Mouse (Mus musculus): ENCODE results near the gene Olfr1161.
"Not testable (repeated sequence)": the region's sequence is repeated elsewhere in the genome, so short reads cannot be mapped to it uniquely, and the experiment has no call there.

Gene Olfr1161

GRCm38 (mm10) chr2:88022474-88022873, at the start of gene Olfr1161:
TSS of gene Olfr1161 (plus strand) at chr2:88022774.
- H3K9me3 ChIP-seq (ENCODE audit: low read length); H3K4me3 ChIP-seq (replicated peaks; ENCODE audit: low read length); H3K27me3 ChIP-seq (ENCODE audit: insufficient read depth, low read length); H3K36me3 ChIP-seq (ENCODE audit: insufficient read depth, low read length); H3K4me1 ChIP-seq (replicated peaks; ENCODE audit: low read depth, low read length): not testable (repeated sequence)

GRCm38 (mm10) chr2:87974563-87974962, 48.0 kb upstream of the Olfr1161 start, which contains the start of gene Olfr74:
TSS of gene Olfr74 (minus strand) at chr2:87974663.
- peaks cover 6% of the 10 kb centered on the region; the same call in 1 of the 2 replicates for H3K9me3 ChIP-seq (ENCODE audit: low read length)
- TF ChIP-seq CTCF (conservative IDR thresholded peaks at IDR 0.05; ENCODE audit: low read length) = no peak
- TF ChIP-seq NANOG (IDR thresholded peaks at IDR 0.05; ENCODE audit: borderline replicate concordance, low read length) = no peak
- TF ChIP-seq POU5F1 (IDR thresholded peaks at IDR 0.05; ENCODE audit: borderline replicate concordance, low read length) = no peak
- no peak within 1 kb of the TSS for H3K4me3 ChIP-seq (replicated peaks; ENCODE audit: low read length)
- H3K36me3 ChIP-seq (ENCODE audit: insufficient read depth, low read length) = no peaks in the 10 kb centered on the region
- no peaks in the 10 kb centered on the region for H3K4me1 ChIP-seq (replicated peaks; ENCODE audit: low read depth, low read length)
- no peaks in the 10 kb centered on the region for H3K27me3 ChIP-seq (ENCODE audit: insufficient read depth, low read length)

DNA sequence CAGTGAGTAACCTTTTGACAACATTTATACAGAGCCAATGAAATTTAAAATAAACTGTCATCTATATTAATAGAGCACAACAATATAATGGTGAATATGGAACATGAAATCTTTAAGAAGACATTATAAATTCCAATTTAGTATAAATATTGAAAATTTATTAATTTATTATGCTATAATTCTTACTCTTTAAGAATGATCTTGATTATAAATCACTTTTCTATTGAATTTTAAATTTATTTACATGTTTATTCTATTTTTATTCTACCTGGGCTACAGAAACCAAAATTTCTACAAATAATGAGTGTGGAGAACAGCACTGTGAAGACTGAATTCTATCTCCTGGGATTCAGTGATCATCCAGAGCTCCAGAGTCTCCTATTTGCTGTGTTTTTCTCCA, 32.8 kb upstream of the Olfr1161 start, which contains the start of gene Olfr1158:
TSS of gene Olfr1158 (plus strand) at position 301 of the 400 bp plus-strand sequence.
- no peaks in the 10 kb centered on the region for H3K9me3 ChIP-seq (ENCODE audit: low read length)
- no peak for TF ChIP-seq POU5F1 (IDR thresholded peaks at IDR 0.05; ENCODE audit: borderline replicate concordance, low read length)
- TF ChIP-seq NANOG (IDR thresholded peaks at IDR 0.05; ENCODE audit: borderline replicate concordance, low read length) = no peak
- no peak for TF ChIP-seq CTCF (conservative IDR thresholded peaks at IDR 0.05; ENCODE audit: low read length)
- no peaks in the 10 kb centered on the region for H3K27me3 ChIP-seq (ENCODE audit: insufficient read depth, low read length)
- H3K4me1 ChIP-seq (replicated peaks; ENCODE audit: low read depth, low read length) = no peaks in the 10 kb centered on the region
- H3K4me3 ChIP-seq (replicated peaks; ENCODE audit: low read length) = no peak within 1 kb of the TSS
- no peaks in the 10 kb centered on the region for H3K36me3 ChIP-seq (ENCODE audit: insufficient read depth, low read length)

DNA sequence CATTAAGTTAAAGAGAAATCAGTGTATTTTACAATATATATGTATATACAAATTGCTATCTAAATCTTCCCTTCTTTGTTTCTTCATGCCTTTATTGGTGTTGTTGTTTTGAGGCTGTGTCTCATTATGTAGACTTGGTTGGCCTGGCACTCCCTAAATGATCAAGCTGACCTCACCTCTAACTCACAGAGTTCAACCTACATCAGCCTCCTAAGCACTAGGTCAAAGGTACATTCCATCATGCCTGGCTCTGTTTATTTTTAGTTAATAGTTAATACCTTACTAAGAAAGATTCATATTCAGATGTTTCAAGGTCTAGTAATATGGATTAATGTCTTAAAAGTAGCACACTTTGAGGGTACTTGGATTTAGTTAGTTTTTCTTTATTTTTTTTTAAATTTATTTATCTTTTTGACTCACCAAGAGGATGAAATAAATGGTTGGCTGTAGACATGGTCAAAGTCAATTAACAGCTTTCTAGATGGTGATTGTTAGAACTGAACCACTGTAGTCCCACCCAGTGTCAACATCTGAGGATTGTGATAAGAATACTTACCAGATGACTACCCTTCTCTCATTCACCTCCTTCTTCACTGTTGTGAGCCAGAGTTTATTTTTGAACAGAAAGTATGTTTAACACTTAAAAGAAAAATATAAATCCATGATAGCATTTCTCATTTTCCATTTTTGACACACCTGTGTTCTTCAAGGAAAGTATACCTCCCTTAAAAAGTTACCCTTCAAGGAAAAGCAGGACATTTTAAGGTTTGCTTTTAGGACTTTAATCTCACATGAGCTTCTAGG, 14.9 kb upstream of the Olfr1161 start, which contains the start of gene Olfr1160:
TSS of gene Olfr1160 (minus strand) at position 754 of the 804 bp plus-strand sequence.
- Histone ChIP-seq H3K4me1 (replicated peaks; ENCODE audit: low read depth, low read length) (no peaks in the 10 kb centered on the region), H3K4me3 (replicated peaks; ENCODE audit: low read length) (no peak within 1 kb of the TSS), H3K27me3 (ENCODE audit: insufficient read depth, low read length) (no peaks in the 10 kb centered on the region), H3K36me3 (ENCODE audit: insufficient read depth, low read length) (no peaks in the 10 kb centered on the region), H3K9me3 (ENCODE audit: low read length) (no peaks in the 10 kb centered on the region)
- TF ChIP-seq CTCF (conservative IDR thresholded peaks at IDR 0.05; ENCODE audit: low read length) (no peak), POU5F1 (IDR thresholded peaks at IDR 0.05; ENCODE audit: borderline replicate concordance, low read length) (no peak), NANOG (IDR thresholded peaks at IDR 0.05; ENCODE audit: borderline replicate concordance, low read length) (no peak)

GRCm38 (mm10) chr2:88037599-88037998, 15.0 kb downstream of the Olfr1161 start, which contains the start of gene Olfr73:
TSS of gene Olfr73 (minus strand) at chr2:88037699.
- no peaks in the 10 kb centered on the region for H3K27me3 ChIP-seq (ENCODE audit: insufficient read depth, low read length)
- no peaks in the 10 kb centered on the region for H3K36me3 ChIP-seq (ENCODE audit: insufficient read depth, low read length)
- H3K4me1 ChIP-seq (replicated peaks; ENCODE audit: low read depth, low read length) = no peaks in the 10 kb centered on the region
- H3K4me3 ChIP-seq (replicated peaks; ENCODE audit: low read length) = no peak within 1 kb of the TSS
- TF ChIP-seq NANOG (IDR thresholded peaks at IDR 0.05; ENCODE audit: borderline replicate concordance, low read length) = no peak
- H3K9me3 ChIP-seq (ENCODE audit: low read length) = no peaks in the 10 kb centered on the region

GRCm38 (mm10) chr2:88051029-88051428, 28.5 kb downstream of the Olfr1161 start, which contains the start of gene Olfr1162:
TSS of gene Olfr1162 (minus strand) at chr2:88051129.
- TF ChIP-seq NANOG (IDR thresholded peaks at IDR 0.05; ENCODE audit: borderline replicate concordance, low read length) = no peak
- no peak for TF ChIP-seq CTCF (conservative IDR thresholded peaks at IDR 0.05; ENCODE audit: low read length)
- no peak for TF ChIP-seq POU5F1 (IDR thresholded peaks at IDR 0.05; ENCODE audit: borderline replicate concordance, low read length)
- H3K36me3 ChIP-seq (ENCODE audit: insufficient read depth, low read length) = no peaks in the 10 kb centered on the region
- H3K9me3 ChIP-seq (ENCODE audit: low read length) = no peaks in the 10 kb centered on the region

GRCm38 (mm10) chr2:88063587-88063986, 41.0 kb downstream of the Olfr1161 start:
- no peak overlapping the region for H3K4me3 ChIP-seq (replicated peaks; ENCODE audit: low read length)
- no peaks in the 10 kb centered on the region for H3K36me3 ChIP-seq (ENCODE audit: insufficient read depth, low read length)
- H3K27me3 ChIP-seq (ENCODE audit: insufficient read depth, low read length) = no peaks in the 10 kb centered on the region
- H3K4me1 ChIP-seq (replicated peaks; ENCODE audit: low read depth, low read length) = no peaks in the 10 kb centered on the region
- peaks cover 32% of the 10 kb centered on the region for H3K9me3 ChIP-seq (ENCODE audit: low read length)
- no peak for TF ChIP-seq POU5F1 (IDR thresholded peaks at IDR 0.05; ENCODE audit: borderline replicate concordance, low read length)
- TF ChIP-seq CTCF (conservative IDR thresholded peaks at IDR 0.05; ENCODE audit: low read length) = no peak
- TF ChIP-seq NANOG (IDR thresholded peaks at IDR 0.05; ENCODE audit: borderline replicate concordance, low read length) = peak; percentile 53

More at GRCm38 (mm10) chr2:88051029-88051428, 28.5 kb downstream of the Olfr1161 start, which contains the start of gene Olfr1162:
- Histone ChIP-seq H3K4me1 (replicated peaks; ENCODE audit: low read depth, low read length) (no peaks in the 10 kb centered on the region), H3K4me3 (replicated peaks; ENCODE audit: low read length) (no peak within 1 kb of the TSS), H3K27me3 (ENCODE audit: insufficient read depth, low read length) (no peaks in the 10 kb centered on the region)

- H3K36me3 ChIP-seq (ENCODE audit: insufficient read depth, low read length) = no peaks in the 10 kb centered on the region
- H3K4me1 ChIP-seq (replicated peaks; ENCODE audit: low read depth, low read length) = no peaks in the 10 kb centered on the region
- no peak within 1 kb of the TSS for H3K4me3 ChIP-seq (replicated peaks; ENCODE audit: low read length)
- TF ChIP-seq NANOG (IDR thresholded peaks at IDR 0.05; ENCODE audit: borderline replicate concordance, low read length) (no peak), POU5F1 (IDR thresholded peaks at IDR 0.05; ENCODE audit: borderline replicate concordance, low read length) (no peak), CTCF (conservative IDR thresholded peaks at IDR 0.05; ENCODE audit: low read length) (no peak)
- H3K9me3 ChIP-seq (ENCODE audit: low read length) = no peaks in the 10 kb centered on the region
- H3K27me3 ChIP-seq (ENCODE audit: insufficient read depth, low read length) = no peaks in the 10 kb centered on the region
These were observed 49.2 kb downstream of the Olfr1161 start, which contains the start of gene Olfr1163 for GRCm38 (mm10) chr2:88071730-88072129. TSS of gene Olfr1163 (minus strand) at chr2:88071830.

Measured in E14TG2a.4 (cell line).